Mouse (Mus musculus) liver, adult (tissue): Measurements from ENCODE around the gene Dock8.

ENCODE experiments used
- GATA4 ChIP-seq: IDR thresholded peaks from 2 replicates; pipeline ENCODE4 v1.6.1; 2014; ENCODE audit warnings: mild to moderate bottlenecking, low read length; ENCODE audit not compliant: insufficient replicate concordance

Dock8 gene

GRCm38 (mm10) chr19:25162270-25162669, 162.9 kb downstream of the Dock8 start:
- no peak for TF ChIP-seq GATA4

GRCm38 (mm10) chr19:25163426-25163825, 164.1 kb downstream of the Dock8 start:
- no peak for TF ChIP-seq GATA4

- TF ChIP-seq GATA4 = no peak
Observed at GRCm38 (mm10) chr19:25166412-25166811, 167.1 kb downstream of the Dock8 start.

- TF ChIP-seq GATA4 = no peak
Observed at GRCm38 (mm10) chr19:25171395-25171794, 172.1 kb downstream of the Dock8 start.

- no peak for TF ChIP-seq GATA4
Observed at GRCm38 (mm10) chr19:25176746-25177145, 177.4 kb downstream of the Dock8 start.

- TF ChIP-seq GATA4 = no peak
Observed at GRCm38 (mm10) chr19:25180024-25180423, 180.7 kb downstream of the Dock8 start.

- no peak for TF ChIP-seq GATA4
Observed at GRCm38 (mm10) chr19:25180547-25180946, 181.2 kb downstream of the Dock8 start.

- TF ChIP-seq GATA4 = no peak
Observed at GRCm38 (mm10) chr19:25184076-25184475, 184.7 kb downstream of the Dock8 start.

- no peak for TF ChIP-seq GATA4
Observed at GRCm38 (mm10) chr19:25186316-25186715, 187.0 kb downstream of the Dock8 start.

GRCm38 (mm10) chr19:25187681-25188080, 188.3 kb downstream of the Dock8 start:
- TF ChIP-seq GATA4 = no peak

- no peak for TF ChIP-seq GATA4
Observed at GRCm38 (mm10) chr19:25193751-25194150, 194.4 kb downstream of the Dock8 start.

- no peak for TF ChIP-seq GATA4
Observed at GRCm38 (mm10) chr19:25200081-25200860, 200.9 kb downstream of the Dock8 start.

GRCm38 (mm10) chr19:25203077-25203476, 203.7 kb downstream of the Dock8 start:
- TF ChIP-seq GATA4 = no peak

GRCm38 (mm10) chr19:25206969-25207368, 207.6 kb downstream of the Dock8 start:
- no peak for TF ChIP-seq GATA4

GRCm38 (mm10) chr19:25207731-25208361, 208.5 kb downstream of the Dock8 start:
- TF ChIP-seq GATA4 = no peak

GRCm38 (mm10) chr19:25208596-25209110, 209.3 kb downstream of the Dock8 start:
- TF ChIP-seq GATA4 = no peak

GRCm38 (mm10) chr19:25220611-25221010, 221.3 kb downstream of the Dock8 start:
- TF ChIP-seq GATA4 = no peak
